Mouse (Mus musculus) small intestine, adult 2 months (tissue): Measurements from ENCODE around the gene Mlycd.

Experiments
- CTCF ChIP-seq: fragments of 200-500 bp; IDR thresholded peaks from 2 replicates; pipeline ENCODE4 v1.5.1; 2012; ENCODE audit warnings: low read depth, mild to moderate bottlenecking, control low read depth, inconsistent platforms, low read length, moderate library complexity, mixed read lengths; ENCODE audit not compliant: insufficient replicate concordance, insufficient read length; ENCODE audit errors: extremely low read depth
- POLR2A ChIP-seq: fragments of 200-500 bp; IDR thresholded peaks from 2 replicates; pipeline ENCODE4 v1.6.1; 2012; ENCODE audit warnings: low read depth, mild to moderate bottlenecking, control low read depth, inconsistent platforms, low read length, moderate library complexity

- TF ChIP-seq CTCF (peak; percentile 91), POLR2A (no peak)
Measured at GRCm38 (mm10) chr8:119412735-119413498, 18.2 kb downstream of the Mlycd start.
